Mouse (Mus musculus) B cell, adult 2 months (primary cell): ENCODE data around the gene Dennd1a.
"Not testable (repeated sequence)": the region's sequence is repeated elsewhere in the genome, so short reads cannot be mapped to it uniquely, and the experiment has no call there.

Experiments
- DNase-seq, 2 experiments: peaks; one replicate each; pipeline ENCODE4 v3.0.0; 2022

Gene Dennd1a

DNA sequence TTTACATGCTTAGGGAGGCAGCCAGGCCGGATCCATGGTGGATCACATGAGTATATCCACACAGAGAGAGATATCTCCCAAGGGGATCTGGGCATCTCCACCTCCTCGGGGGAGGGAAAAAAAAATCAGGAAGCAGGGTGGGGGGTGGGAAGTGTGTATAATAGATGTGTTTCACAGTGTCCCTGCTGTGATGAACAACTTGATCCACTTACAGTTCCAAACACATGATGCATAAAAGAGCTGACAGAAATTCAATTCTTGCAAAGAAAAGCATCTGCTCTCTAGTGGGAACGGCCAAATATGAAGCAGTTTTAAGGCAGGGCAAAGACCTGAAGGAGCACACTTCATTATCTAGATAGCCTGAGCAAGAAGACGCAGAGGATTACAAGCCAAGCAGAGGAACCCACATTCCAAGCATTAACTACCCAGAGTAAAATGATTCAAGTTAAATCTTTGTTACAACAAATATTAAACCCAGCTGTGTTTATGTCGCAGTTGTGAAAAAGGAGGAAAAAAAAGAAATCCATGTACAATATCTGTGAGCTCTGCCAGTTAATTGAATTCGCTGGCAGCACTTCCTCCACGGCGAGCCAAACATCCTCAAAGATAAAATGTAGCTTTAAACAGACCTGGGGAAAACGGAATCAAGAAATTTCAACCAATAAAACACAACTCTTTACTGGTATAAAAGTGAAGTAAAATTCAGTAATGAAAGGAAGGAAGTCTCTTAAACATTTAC, 341.4 kb downstream of the Dennd1a start:
- DNase-seq: no peak

DNA sequence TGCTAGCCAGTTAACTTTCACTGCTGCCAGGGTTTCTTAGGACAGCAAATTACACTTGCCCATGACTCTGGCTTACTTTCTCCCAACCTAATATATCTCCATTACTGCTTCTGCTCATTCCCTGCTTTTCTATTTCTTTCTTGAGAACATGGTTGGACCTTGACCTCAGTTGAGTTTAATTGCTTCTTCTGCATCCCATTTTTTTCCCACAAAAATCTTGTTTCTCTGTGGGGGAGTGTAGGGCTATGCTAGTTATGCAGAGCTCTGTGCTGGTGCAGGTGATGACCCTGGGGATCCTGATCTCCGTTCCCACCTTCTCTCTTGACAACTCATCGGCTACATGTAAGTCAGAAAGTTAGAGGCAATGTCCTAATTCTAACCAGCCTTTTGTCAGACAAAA, 344.3 kb downstream of the Dennd1a start:
- no peak for DNase-seq

GRCm38 (mm10) chr2:37941741-37942140, 345.4 kb downstream of the Dennd1a start:
- DNase-seq: no peak

DNA sequence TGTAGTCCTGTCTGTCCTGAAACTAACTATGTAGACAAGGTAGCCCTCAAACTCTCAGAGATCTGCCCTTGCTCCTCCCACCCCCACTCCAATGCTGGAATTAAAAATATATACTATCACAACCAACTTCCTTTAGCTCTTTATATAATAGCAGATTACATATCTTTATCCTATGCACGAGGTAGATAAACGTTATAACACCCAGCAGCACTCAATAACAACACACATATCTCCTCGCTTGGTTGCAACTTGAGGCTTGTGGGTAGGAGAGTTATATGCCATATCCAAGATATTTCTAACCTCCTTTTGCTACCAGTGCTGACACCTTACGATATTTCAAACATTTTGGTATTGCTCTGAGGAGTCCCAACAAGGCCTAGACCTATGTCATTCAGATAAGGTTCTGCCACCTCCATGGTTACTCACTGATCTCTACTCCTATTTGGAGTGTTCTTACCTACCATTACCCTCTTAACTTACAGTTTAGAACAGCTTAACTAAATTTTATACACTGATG, 346.3 kb downstream of the Dennd1a start:
- no peak for DNase-seq

- DNase-seq: no peak
These were observed 347.2 kb downstream of the Dennd1a start for GRCm38 (mm10) chr2:37939997-37940396.

- not testable (repeated sequence) for DNase-seq
These were observed 350.3 kb downstream of the Dennd1a start for GRCm38 (mm10) chr2:37936922-37937321.

DNA sequence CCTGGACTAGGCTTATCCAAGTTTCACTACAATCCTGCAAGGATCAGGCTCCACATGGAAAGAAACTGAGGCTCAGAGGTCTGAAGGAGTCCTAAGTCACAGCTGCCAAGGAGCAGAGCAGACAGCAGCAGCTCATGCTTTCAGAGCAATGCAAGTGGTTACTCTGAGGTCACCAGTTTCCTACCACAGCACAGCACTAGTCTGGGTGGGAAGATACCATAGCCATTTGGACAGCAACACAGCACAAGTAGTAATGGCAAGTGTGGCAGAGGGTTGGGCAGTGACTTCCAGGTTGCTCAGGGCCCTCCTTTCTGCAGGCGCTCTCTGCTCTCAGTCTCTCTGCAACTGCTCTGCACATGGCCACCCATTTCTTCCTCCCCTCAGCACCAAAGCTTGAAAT, 354.9 kb downstream of the Dennd1a start:
- no peak for DNase-seq

- no peak for DNase-seq
These were observed 355.9 kb downstream of the Dennd1a start for GRCm38 (mm10) chr2:37931018-37931930.

DNA sequence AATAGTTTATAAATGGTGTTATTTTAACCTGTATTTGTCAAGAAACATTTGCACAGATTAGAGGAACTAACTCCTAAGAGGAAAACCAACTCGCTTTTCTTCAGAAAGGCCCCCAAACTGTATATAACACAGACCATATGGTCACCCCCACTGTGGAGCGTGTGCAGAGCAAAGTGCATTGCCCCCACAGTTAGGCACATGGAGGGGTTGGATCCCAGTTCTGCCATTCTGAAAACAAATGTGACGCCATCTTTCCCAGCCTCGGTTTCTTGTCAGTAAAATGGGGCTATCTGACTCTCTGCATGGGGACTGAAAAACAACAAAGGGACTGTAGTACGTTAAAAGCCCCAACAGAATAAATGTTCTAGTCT, 361.1 kb downstream of the Dennd1a start:
- DNase-seq: no peak

- peak; percentile 44 to 47 for DNase-seq
These were observed 361.6 kb downstream of the Dennd1a start for GRCm38 (mm10) chr2:37925413-37926132.

DNA sequence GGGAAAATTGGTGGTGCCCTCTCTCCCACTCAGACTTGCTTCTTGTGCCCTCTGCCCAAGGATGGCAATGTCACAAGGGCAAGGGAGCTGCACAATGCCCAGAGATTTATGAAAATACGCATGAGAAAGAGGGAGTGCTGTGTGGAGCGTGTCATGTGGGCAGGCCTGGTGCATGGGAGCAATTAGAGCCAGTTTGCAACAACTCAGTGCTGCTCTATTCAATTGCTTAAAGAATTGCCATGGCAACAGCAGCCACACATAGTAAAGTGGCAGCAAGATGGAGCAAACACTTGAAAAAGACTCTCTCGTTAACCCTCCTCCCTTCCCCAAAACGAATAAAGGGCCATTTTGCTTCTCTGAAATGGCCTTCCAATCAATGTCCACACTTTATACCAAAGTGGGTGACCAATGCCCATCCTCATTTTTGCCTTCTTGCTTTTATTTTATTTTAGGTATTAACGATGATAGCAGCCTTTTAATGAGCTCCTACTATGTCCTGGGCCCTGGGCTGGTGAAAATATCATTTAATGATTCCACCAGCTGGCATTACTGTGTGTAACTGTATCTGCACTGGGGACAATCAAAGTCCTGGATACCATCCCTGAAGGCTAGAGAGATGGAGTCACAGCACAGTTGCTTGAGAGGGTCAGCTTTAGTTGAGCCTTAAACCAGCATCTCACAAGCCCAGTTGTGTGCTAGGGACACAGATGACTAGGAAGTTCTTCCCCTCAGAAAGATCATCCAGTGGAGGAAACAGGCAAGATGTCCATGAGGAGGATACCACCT, 378.3 kb downstream of the Dennd1a start:
- no peak for DNase-seq

DNA sequence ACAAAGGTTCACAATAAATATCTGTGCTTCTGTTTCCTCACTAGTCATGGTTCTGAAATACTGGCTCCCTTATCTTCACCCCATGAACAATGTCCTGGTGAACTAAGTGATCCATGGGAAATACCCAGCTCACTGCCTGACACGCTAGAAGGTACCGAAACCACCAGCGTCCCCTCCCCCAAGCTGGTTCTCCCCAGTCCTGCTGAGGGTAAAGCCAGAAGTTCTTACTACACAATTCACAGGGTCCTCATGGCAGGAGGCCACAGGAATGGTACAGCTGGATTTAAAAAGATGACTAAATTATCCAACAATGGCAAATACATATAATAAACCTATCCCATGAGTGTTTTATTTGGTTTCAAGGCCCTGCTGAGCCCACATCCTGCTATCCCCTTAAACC, 378.9 kb downstream of the Dennd1a start:
- no peak for DNase-seq

DNA sequence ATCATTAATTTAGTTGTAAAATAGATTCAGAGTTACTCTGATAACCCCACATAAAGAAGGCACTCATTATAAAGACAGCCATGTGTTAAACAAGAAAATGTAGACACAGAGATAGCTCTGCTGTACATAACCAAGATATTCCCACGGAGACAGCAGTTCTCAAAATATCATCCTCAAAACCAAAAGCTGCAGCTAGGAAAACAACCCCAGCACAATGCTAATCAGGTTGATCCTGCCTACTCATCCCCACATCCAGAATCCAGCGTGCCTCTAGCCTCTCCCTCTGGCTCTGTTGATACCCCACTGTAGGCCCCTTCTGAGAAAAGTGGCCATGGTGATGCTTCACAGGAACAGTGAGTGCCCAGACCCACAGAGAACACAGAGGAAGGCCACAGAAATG, 380.9 kb downstream of the Dennd1a start:
- DNase-seq: no peak

GRCm38 (mm10) chr2:37903286-37903685, 383.9 kb downstream of the Dennd1a start:
- DNase-seq: no peak

GRCm38 (mm10) chr2:37883214-37883613, 404.0 kb downstream of the Dennd1a start:
- DNase-seq: no peak

DNA sequence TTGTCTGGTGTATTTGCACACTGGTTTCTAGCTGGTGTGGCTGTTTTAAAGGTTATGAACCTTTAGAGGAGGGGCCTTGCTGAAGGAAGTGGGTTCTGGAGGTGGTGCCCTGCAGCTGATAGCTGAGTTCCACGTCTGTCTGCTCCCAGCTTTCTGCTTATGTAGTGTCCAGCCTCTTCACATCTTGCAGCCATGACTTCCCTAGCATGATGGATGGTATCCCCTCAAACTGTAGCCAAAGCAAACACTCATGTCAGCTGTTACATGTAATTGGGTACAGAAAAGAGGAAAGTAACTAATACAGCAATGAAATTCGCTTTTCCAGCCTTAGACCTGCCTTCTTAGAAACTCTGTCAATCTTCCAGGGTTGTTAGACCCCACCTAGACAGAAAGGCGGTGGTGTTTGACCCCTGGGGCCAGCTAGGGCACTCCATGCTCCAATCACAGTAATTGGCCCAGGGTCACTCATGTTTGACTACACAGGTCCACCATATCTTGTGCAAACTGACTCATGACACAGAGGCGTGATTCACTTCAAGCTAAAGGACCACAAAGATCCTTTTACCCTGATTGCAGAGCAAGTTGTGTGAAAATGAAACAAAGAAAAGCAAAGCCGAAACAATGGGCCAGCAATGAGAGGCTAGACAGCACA, 405.8 kb downstream of the Dennd1a start:
- DNase-seq: no peak

GRCm38 (mm10) chr2:37879697-37880096, 407.5 kb downstream of the Dennd1a start:
- no peak for DNase-seq

DNA sequence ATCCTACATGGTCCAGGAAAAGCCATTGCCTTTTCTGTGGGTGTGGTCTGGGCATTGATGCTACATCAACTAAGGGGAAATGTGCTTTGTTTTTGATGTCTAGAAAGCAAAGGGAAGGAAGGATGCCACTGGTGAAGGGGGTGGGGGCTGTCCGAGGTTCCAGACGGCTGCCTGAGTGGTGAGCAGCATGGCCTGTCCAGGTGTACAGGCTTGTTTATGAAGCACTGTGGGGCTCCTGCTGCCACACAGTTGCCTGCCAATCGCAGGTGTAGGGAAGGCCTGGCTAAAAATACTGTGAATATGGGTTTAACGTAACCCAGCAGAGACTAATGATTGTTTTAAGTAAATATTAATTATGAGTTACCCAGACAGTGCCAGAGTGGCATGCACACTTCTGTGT, 414.4 kb downstream of the Dennd1a start:
- no peak for DNase-seq

DNA sequence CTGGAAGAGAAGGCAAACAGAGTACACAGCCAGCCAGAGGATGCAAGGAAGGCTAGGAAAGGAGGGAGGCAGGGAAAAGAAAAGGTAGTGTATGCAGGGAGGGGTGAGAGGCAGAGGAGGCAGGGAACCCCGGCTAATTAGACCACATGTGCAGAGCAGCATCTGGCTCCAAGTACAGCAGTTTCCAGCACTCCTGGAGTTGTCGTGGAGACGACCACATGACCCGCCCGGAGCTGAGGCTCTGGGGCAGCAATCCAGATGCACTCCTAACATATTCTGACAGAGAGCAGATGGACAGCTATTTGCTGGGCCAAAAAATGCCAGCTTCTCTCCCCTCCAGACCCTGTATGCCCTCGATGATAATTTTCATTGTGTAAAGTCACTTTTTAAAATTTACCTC, 417.6 kb downstream of the Dennd1a start:
- DNase-seq: no peak

DNA sequence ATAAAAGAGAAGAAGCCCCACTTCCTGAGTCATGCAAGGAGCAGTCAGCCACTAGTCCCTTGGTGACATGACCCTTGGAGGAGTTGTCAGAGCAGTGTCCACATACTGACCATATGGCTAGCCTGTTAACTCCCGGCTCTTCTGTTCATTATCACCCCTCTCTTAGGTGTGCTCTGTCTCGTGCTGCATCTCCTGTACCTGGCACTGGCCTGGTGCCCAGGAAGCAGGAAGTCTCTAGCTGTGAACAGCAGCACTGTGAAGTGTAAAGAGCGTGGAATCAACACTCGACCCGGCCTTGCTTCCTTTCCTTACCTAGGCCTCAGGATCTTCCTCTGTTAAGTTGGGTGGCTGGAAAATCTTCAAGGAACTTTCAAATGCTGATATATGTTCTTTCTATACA, 419.8 kb downstream of the Dennd1a start:
- no peak for DNase-seq

GRCm38 (mm10) chr2:37857472-37857871, 429.7 kb downstream of the Dennd1a start:
- DNase-seq: no peak

DNA sequence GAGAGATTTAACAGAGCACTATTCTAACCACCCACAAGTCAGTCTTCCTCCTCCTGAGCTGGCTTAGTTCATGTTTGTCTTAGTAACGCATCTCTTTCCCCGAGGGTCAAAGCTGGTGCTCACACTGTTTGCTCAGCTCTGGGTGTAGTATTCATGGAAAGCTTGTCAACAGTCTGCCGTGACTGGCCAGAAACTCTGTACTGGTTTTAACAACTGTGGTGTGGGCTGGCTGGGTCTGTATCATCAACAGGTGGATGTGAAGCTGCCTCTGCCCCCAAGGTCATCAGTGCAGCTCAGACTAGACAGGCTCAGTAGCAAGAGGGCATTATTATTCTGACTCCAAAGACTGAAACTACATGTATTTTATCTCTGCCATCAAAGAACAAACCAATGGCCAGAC, 430.2 kb downstream of the Dennd1a start:
- DNase-seq: no peak
